Comparison of ENCODE assay signal across 9 mouse cellular contexts in genomic region chr2:181134591-181135445, GRCm38 (mm10). TPM values are rescaled to one million over a fixed set of nuclear protein-coding genes. Genes with fewer than 3 reads are reported as not detected.
DNase-seq lines count a peak whose midpoint lies in the region; ATAC-seq and TF ChIP-seq lines count a peak whose summit lies in the region.
"Had no signal": no experiment of that assay in that cellular context is flagged by ENCODE, and none has a peak within 500 bp of the region (broad histone marks: within the 10 kb centered on the region; RNA-seq: fewer than 3 reads in every experiment).

Gene Kcnq2, minus strand, starts transcription at chr2:181135300.

- peaks cover 39% of the 10 kb centered on the region for H3K27me3 ChIP-seq in kidney, postnatal 0 days (ENCODE audit: insufficient read depth, low read length)
- H3K27me3 ChIP-seq in hindbrain, embryonic 10.5 days (ENCODE audit: insufficient read depth, poor library complexity, severe bottlenecking): peaks cover 84% of the 10 kb centered on the region
- H3K27me3 ChIP-seq in liver, embryonic 13.5 days: peaks cover 87% of the 10 kb centered on the region

- DNase-seq in kidney, postnatal 0 days (ENCODE audit: low spot score): no peak
- DNase-seq in kidney, adult 11 months: no peak
- DNase-seq in cerebellum, adult 8-10 months: peak; percentile 54
- DNase-seq in hindbrain, embryonic 10.5 days (ENCODE audit: low spot score): peak; percentile 40
- no peak for DNase-seq in liver, embryonic 13.5 days
- DNase-seq in spleen, adult 12 weeks (ENCODE audit: low spot score): no peak
- DNase-seq in Muller cell, postnatal 12 days (ENCODE audit: inconsistent ontology term): no peak
- no peak for DNase-seq in heart, adult 18-20 months

- no peaks in the 10 kb centered on the region for H3K9me3 ChIP-seq in kidney, postnatal 0 days (replicated peaks; ENCODE audit: low read length)
- H3K9me3 ChIP-seq in hindbrain, embryonic 10.5 days: no peaks in the 10 kb centered on the region
- H3K9me3 ChIP-seq in liver, embryonic 13.5 days (replicated peaks): no peaks in the 10 kb centered on the region

- H3K4me2 ChIP-seq in kidney, postnatal 0 days (ENCODE audit: low read length): peak within 1 kb of the TSS; percentile 60
- peak within 1 kb of the TSS; percentile 57 for H3K4me2 ChIP-seq in liver, embryonic 13.5 days

- H3K36me3 ChIP-seq in kidney, postnatal 0 days (ENCODE audit: insufficient read depth, low read length): no peaks in the 10 kb centered on the region
- H3K36me3 ChIP-seq in hindbrain, embryonic 10.5 days: no peaks in the 10 kb centered on the region
- no peaks in the 10 kb centered on the region for H3K36me3 ChIP-seq in liver, embryonic 13.5 days

- no peak for ATAC-seq in kidney, postnatal 0 days (replicated peaks; ENCODE audit: low FRiP score, low read depth)
- ATAC-seq in liver, embryonic 13.5 days (ENCODE audit: low read depth): no peak

- WGBS in kidney, postnatal 0 days: under 1% methylated on average over 69 of the region's 104 CpGs
- WGBS in hindbrain, embryonic 10.5 days: under 1% methylated on average over 104 of the region's 104 CpGs
- WGBS in liver, embryonic 13.5 days (ENCODE audit: insufficient replicate concordance): 1% methylated on average over 104 of the region's 104 CpGs

- H3K9ac ChIP-seq in kidney, postnatal 0 days (ENCODE audit: low read depth, low read length): no peak within 1 kb of the TSS
- no peak within 1 kb of the TSS for H3K9ac ChIP-seq in liver, embryonic 13.5 days

- no peak for TF ChIP-seq CTCF in kidney, postnatal 0 days (IDR thresholded peaks at IDR 0.05; ENCODE audit: low read depth)

- H3K4me3 ChIP-seq in kidney, postnatal 0 days (replicated peaks; ENCODE audit: low read depth, low read length): peak within 1 kb of the TSS; percentile 32
- H3K4me3 ChIP-seq in hindbrain, embryonic 10.5 days: peak within 1 kb of the TSS; percentile 72
- peak within 1 kb of the TSS; percentile 45 for H3K4me3 ChIP-seq in liver, embryonic 13.5 days (replicated peaks)
- H3K4me3 ChIP-seq: megakaryocyte, embryonic 14.5 days had no signal

- H3K27ac ChIP-seq in kidney, postnatal 0 days: no peak within 1 kb of the TSS
- H3K27ac ChIP-seq in hindbrain, embryonic 10.5 days: peak within 1 kb of the TSS; percentile 86
- no peak within 1 kb of the TSS for H3K27ac ChIP-seq in liver, embryonic 13.5 days

- H3K4me1 ChIP-seq in kidney, postnatal 0 days (replicated peaks; ENCODE audit: insufficient read depth, low read length): no peaks in the 10 kb centered on the region; the same call in 1 of the 2 replicates
- peaks cover 22% of the 10 kb centered on the region for H3K4me1 ChIP-seq in hindbrain, embryonic 10.5 days (replicated peaks)
- no peaks in the 10 kb centered on the region; the same call in 1 of the 2 replicates for H3K4me1 ChIP-seq in liver, embryonic 13.5 days (replicated peaks)
- H3K4me1 ChIP-seq: megakaryocyte, embryonic 14.5 days had no signal

RNA-seq across cellular contexts. Expression of gene Kcnq2, which starts in this region (rescaled TPM):
- polyA plus RNA-seq in kidney, postnatal 0 days (2015; fragmentation: Nextera tagmentation; extraction: Ambion mirVana): 0.17 TPM in 1 of 2 replicates, not detected in the other
- 5.4 and 15.5 TPM in 2 replicates for polyA plus RNA-seq in hindbrain, embryonic 10.5 days (2016; fragmentation: Nextera tagmentation; extraction: Ambion mirVana)
- 0.16 and 0.20 TPM in 2 replicates for polyA plus RNA-seq in liver, embryonic 13.5 days (2015; fragmentation: Nextera tagmentation; extraction: Ambion mirVana)
- total RNA-seq in heart, adult 18-20 months (2021): under 1 TPM in 1 of 2 experiments, not detected in 1; 0.03 TPM

Comparison
In these comparisons a context has a peak if more than half of its experiments do, and no peak if none do; other contexts are left out.
1. DNase-seq: peak in cerebellum, adult 8-10 months (single experiment) and hindbrain, embryonic 10.5 days (single experiment); none in kidney, postnatal 0 days (single experiment), kidney, adult 11 months (single experiment), liver, embryonic 13.5 days (single experiment), spleen, adult 12 weeks (single experiment), Muller cell, postnatal 12 days (single experiment) and heart, adult 18-20 months (0 of 2).
2. Peak in every context shown above with its lines, with median percentiles within 50 percentile points of each other: H3K4me3 ChIP-seq.